Mouse (Mus musculus) adrenal gland, postnatal 4 days (tissue): Measurements from ENCODE around the gene Tmem161a. TPM values are rescaled to one million over a fixed set of nuclear protein-coding genes. Genes with fewer than 3 reads are reported as not detected.

ENCODE experiments used
- DNase-seq, 2 experiments: peaks; one replicate each; pipeline ENCODE4 v3.0.0; 2021 to 2022; ENCODE audit warnings: low spot score in 2 of 2, mixed read lengths in 2 of 2
- long read RNA-seq, 2 experiments: library from polyadenylated mRNA; stranded (forward); transcript quantifications; one replicate each; pipeline ENCODE4 v2.0.0; 2021
- total RNA-seq, 2 experiments: library from RNA; stranded (reverse); gene quantifications; 2 replicates each; pipeline ENCODE4 v1.2.3; 2021

Tmem161a gene
- 10 to 100 TPM; 63.4 to 66.8 TPM for total RNA-seq
- long read RNA-seq, experiment 1, transcript Tmem161a-201 (12 exons, 3,018 nt): major isoform, 19 of 70 reads
- long read RNA-seq, experiment 1, partial matches to known transcripts: 21 of 70 reads
- long read RNA-seq, experiment 1, other reads (novel, unspliced or antisense): 26 of 70 reads
- long read RNA-seq, experiment 2, transcript Tmem161a-201 (12 exons, 3,018 nt): major isoform, 17 of 94 reads
- long read RNA-seq, experiment 2, transcript Tmem161a-214 (11 exons, 2,080 nt): minor isoform, 9 of 94 reads
- long read RNA-seq, experiment 2, partial matches to known transcripts: 52 of 94 reads
- long read RNA-seq, experiment 2, other reads (novel, unspliced or antisense): 16 of 94 reads

GRCm38 (mm10) chr8:70172043-70172681, at the start of gene Tmem161a:
TSS of gene Tmem161a (plus strand) at chr8:70172356.
- peak; percentile 55 to 77 for DNase-seq

DNA sequence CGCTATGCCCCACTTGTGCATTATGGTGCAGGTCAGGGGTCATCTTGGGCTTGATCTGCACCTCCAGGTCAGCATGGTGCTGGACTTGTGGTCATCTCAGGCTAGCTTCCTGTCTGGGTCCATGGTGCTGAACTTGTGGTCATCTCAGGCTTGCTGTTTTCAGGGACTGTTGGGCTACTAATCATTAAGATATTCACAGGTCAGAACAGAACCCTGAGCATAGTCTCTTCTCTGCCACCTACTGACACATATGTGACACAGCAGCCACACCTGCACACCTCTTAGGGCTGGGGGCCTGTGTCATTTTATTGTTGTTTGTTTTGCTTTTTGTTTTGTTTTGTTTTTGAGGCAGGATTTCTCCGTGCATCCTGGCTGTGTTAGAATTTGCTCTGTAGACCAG, 49.3 kb upstream of the Tmem161a start:
- no peak for DNase-seq

DNA sequence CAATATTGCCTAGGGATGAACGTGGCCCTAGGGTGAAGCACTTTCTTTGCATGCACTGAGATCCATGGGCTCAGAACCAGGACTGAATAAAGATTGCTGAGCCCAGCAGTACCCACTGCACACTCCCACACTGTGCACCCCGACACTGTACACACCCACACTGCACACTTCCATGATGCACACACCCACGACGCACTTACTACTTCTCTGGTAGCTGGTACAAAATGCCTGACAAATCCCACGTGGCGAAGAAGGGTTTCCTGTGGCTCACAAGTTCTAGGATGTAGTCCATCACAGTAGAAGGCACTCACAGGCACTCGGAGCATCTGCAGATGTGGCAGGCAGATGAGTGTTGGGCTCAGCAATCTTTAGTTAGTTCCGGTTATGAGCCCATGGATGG, 47.2 kb upstream of the Tmem161a start:
- no peak for DNase-seq

DNA sequence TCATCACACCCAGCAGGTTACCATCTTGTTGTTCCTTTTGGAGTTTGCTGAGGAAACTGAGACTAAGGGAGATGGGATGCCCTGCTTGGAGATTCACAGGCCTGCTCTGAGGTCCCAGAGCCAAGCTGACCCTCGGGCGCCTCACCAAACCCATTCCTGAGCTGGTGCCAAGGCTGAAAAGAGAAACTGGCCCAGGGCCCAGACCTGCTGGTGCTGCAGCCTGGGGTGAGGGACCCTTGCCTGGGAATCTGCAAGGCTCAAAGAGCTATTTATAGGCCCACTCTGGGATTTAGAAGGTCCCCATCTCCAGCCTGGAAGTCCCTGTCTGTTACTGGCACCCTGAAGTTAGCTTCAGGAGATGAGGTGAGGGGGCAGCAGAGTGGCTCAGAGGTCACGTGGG, 43.7 kb upstream of the Tmem161a start:
- DNase-seq: peak in 1 of 2 experiments; percentile 45

DNA sequence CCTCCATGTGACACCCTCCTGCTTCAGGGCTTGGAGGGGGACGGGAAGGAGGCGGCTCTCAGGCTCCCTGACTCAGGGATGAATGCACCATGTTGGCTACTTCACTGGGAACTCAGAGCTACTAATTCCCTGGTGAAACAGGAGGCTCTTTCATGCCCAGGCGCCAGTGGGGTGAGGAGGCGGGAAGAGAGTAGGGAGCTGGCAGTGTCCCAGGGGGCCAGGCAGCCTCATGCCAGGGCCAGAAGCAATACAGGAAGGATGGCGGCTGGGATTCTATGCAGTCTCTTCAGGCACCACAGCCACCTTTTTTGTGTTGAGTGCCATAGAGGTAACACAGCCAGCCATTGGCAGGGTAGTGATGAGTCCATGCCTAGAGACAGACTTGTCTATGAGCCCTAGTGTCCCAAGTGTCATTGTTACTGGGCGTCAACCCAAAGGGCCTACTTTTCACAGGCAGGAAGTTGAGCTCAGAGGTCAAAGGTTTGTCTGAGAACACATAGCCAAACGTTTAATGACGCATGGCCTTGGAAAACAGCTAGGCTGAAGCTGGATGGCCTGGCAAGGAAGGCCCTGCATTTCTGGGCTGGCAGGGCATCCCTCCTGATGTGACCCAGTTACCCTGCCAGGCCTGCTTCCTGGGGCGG, 42.7 kb upstream of the Tmem161a start:
- no peak for DNase-seq

DNA sequence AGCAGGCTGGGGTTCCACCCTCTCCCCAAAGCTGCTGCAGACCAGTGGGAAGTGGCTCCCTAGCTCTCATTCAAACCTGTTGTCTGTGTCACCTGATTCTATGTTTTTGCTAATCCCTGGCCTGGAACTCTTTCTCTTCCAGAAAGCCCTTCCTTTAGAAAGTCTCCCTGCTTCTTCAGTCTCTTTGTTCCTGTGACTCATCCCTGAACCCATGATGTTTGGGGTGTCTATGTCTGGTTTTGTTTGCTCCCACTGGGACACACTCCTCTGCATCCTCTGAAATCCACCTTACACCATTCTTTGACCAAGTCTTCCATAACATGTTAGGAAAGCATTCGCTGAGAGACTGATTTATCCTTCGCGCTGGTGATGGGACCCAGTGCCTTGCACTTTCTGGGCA, 42.1 kb upstream of the Tmem161a start:
- DNase-seq: no peak

DNA sequence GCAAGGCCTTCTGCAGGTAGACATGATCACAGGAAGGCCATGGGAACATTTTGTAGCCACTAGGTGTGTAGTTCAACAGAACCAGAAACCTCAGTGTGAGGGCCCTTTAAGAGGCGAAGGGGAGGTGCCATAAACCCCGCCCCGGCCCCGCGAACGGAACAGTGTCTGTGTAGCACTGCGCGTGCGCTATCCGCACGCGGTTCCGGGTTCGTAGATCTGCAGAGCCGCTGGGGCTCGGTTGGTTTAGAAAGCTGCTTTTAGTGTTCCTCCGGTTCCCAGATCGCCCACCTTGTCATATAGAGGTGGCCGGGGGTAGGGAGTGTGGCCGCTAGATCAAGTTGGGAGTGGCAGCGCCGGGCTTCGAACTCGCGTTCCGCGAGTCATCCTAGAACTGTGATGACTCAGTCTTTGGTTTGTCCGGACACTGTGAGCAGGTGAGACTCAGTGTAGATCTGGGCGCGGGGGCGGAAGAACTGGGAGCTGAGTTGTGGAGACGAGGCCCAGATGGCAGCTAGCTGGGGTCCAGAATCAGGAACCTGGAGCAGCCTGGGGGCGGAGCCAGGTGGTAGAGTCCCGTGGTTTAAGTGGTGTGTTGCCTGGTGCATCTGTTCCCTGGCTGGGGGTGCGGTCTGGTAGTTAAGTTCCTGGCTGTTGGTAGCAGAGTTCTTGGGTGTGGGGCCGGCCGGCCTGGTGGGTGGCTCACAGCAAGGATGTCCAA, 40.8 kb upstream of the Tmem161a start, which contains the start of gene Nr2c2ap:
Gene Nr2c2ap (plus strand): TSS at position 168 of the 718 bp plus-strand sequence.
- DNase-seq: peak; percentile 61 to 70

DNA sequence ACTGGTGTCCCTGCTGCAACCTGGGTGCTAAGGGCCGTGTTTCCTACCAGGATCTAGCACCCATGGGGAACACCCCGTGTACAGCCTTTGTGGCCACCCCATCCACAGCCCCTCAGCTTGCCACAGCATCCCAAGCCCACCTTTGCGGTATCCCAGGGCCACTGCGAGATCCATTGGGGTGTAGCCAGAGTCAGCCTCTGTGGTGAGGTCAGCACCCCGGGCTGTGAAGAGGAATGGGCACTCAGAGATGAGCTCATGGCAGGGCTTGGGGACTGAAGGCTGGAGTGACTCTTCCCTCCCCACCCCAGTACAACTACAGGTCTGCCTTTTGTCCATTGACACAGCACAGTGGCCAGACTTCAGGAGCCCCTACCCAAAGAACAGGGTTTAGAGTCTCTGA, 38.1 kb upstream of the Tmem161a start:
- no peak for DNase-seq

DNA sequence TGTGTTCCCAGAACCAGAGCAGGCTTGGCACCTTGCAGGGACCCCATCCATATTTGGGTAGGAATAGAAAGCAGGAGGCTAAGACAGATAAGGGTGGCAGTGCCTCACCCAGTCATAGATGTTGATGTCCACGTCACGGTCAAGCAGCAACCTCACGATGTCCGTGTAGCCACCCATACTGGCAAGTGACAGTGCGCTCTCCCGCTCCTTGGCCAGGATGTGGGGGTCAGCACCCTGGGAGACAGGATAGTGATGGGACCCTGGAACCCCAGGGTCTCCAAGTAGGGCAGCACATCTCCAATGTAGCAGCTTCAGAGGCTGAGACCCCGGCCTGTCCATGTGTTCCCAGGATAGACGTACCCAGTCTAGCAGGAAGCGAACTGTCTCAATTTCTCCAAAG, 37.2 kb upstream of the Tmem161a start:
- DNase-seq: no peak

DNA sequence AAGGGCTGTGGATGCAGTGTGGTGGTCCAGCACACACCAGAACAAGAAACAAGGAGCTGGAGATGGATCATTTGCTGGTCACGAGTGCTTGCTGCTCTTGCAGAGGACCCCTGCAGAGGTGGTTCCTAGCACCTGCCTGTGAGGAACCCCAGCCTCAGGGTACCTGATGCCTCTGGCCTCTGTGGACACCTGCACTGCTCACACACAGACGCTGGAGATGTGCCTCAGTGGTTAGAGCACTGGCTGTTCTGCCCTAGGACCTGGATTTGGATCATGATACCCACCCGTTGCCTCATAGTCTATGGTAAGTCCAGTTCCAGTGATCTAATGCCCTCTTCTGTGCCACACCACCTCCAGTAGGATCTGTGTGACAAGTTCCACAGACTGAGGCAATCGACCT, 35.6 kb upstream of the Tmem161a start:
- no peak for DNase-seq

GRCm38 (mm10) chr8:70137890-70138289, 34.3 kb upstream of the Tmem161a start:
- no peak for DNase-seq

DNA sequence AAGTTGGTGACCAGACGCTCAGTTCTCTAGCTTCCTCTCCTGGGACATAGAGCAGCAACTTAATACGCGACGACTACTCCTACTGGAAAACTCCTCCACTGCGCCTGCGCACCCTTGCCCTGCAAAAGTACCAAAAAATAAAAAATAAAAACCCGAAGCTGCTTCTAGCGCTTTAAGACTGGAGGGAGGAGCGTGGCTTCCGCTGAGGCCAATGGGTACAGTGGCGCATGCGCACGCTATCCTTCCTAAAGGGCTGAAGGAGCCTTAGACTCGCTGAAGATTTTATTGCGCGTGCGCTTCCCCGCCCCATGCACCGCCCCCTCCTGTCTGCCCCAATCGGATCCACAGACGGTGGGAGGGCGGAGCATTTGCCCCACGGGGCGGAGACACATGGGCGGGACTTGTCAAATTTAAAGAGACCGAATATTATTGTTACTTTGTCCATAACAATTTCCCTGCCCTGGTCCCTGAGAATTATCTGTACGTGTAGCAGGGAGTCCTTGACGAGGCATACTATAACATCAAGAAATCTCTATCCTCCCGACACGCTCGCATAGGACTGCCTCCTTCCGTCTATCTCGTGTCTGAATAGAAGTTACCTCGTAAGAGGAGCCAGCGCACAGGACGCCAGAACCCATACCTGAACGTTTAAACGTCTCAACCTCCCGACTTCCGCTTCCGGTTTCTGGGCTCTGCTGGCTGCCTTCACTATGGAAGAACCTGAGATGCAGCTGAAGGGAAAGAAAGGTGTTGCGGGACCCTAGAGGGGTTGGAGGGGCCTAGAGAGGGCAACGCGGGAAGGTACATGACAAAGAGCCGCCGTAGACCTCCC, 32.9 kb upstream of the Tmem161a start, which contains the start of the genes Rfxank, Borcs8 and Mef2b:
Gene Rfxank (minus strand): TSS at position 129 of the 832 bp plus-strand sequence.
Gene Borcs8 (plus strand): TSS at position 474 of the 832 bp plus-strand sequence.
Gene Mef2b (plus strand): TSS at position 686 of the 832 bp plus-strand sequence.
- peak; percentile 94 to 98 for DNase-seq

DNA sequence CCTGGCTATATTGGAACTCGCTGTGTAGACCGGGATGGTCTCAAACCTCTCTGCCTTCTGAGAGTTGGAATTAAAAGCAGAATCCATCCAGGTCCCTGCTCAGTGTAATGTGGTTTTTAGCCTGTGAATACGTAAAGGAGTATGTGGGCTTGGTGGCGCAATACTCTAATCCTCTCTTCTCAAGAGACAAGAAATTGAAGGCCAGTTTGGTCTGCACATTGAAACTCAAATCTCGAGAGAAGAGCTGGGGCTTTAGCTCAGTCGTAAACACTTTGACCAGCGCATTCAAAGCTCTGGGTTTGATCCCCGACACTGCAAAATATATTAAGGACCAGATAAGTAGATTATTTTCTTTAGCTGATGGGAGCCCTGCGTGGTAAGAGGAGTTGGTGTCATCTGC, 32.2 kb upstream of the Tmem161a start:
- DNase-seq: no peak

- DNase-seq: no peak
Measured at GRCm38 (mm10) chr8:70147678-70148607, 24.2 kb upstream of the Tmem161a start.

- no peak for DNase-seq
Measured at GRCm38 (mm10) chr8:70150158-70150557, 22.0 kb upstream of the Tmem161a start.

DNA sequence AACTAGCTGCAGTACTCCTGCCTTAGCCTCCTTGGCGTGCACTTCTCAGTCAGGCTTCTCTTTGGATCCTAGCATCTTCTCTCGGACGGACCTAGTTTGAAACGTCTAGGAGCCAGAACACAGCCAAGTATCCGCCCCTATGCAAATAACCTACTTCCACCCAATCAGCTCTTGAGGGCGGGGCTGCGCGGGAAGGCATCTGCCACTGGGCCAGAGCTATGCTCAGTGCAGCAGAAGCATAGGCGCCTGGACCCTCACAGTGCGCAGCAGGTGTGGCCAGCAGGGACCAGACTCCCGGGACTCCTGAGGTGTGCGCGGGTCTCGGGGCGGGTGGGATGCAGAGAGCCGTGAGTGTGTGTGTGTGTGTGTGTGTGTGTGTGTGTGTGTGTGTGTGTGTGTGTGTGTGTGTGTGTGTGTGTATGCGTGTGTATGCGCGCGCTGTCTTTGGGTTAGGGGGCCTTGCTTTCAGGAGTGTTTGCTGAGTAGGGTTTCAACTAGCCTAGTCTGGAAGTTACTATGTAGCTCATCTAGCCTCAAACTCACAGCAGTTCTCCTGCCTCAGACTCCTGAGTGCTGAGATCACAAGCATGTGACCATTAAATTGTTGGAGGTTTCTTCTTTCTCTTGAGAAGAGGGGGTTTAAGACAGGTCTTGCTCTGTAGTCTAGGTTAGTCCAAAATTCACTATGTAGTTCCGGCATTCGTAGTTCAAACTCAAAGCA, 19.5 kb upstream of the Tmem161a start:
- peak; percentile 40 to 54 for DNase-seq

- no peak for DNase-seq
Measured at GRCm38 (mm10) chr8:70157240-70157800, 14.8 kb upstream of the Tmem161a start.
